Mouse (Mus musculus) lung, adult 2 months (tissue): Measurements from ENCODE around the gene Klhdc10. TPM values are rescaled to one million over a fixed set of nuclear protein-coding genes. Genes with fewer than 3 reads are reported as not detected.

Experiments
- DNase-seq: peaks from one replicate; pipeline ENCODE4 v3.0.0; 2022
- H3K4me1 ChIP-seq: fragments of 200-500 bp; 2 replicates; pipeline ENCODE4 v1.6.1; 2011; ENCODE audit warnings: low read length; ENCODE audit not compliant: control insufficient read depth, insufficient read depth
- H3K4me3 ChIP-seq: fragments of 200-500 bp; replicated peaks from 2 replicates; pipeline ENCODE3; 2011; ENCODE audit warnings: low read depth, mild to moderate bottlenecking, control low read depth, low read length; ENCODE audit errors: extremely low read depth
- CTCF ChIP-seq: fragments of 200-500 bp; IDR thresholded peaks from 2 replicates; pipeline ENCODE4 v1.5.1; 2011; ENCODE audit warnings: mild to moderate bottlenecking, low read length, control low read depth; ENCODE audit not compliant: insufficient read depth
- POLR2A ChIP-seq: fragments of 200-500 bp; IDR thresholded peaks from 2 replicates; pipeline ENCODE4 v1.6.1; 2011; ENCODE audit warnings: low read depth, mild to moderate bottlenecking, control low read depth, low read length, borderline replicate concordance; ENCODE audit errors: extremely low read depth
- WGBS: fragments of 180-500 bp; shearing (Covaris S2); methylation state at CpG from one replicate; pipeline ENCODE4 v1.1.7; 2018; 5-methylcytosine and 5-hydroxymethylcytosine counted together
- polyA plus RNA-seq: library from polyadenylated mRNA; depleted of rRNA; stranded (reverse); fragments of >200 nt; gene quantifications from 2 replicates; pipeline ENCODE4 v1.2.3, GENCODE M21; 2012; rRNA removed

Gene Klhdc10
- polyA plus RNA-seq = 13.9 and 17.8 TPM in 2 replicates

- DNase-seq = peak; percentile 100
- peak; percentile 75; the same call in 1 of the 2 replicates for TF ChIP-seq POLR2A
- TF ChIP-seq CTCF = no peak
- Histone ChIP-seq H3K4me1 (peaks cover 2% of the 10 kb centered on the region), H3K4me3 (peak within 1 kb of the TSS; percentile 91)
- WGBS = under 1% methylated on average over 40 of the region's 41 CpGs
Measured at GRCm38 (mm10) chr6:30401308-30402015, at the start of gene Klhdc10. Gene Klhdc10, plus strand, starts transcription at chr6:30401868.

- Histone ChIP-seq H3K4me3 (no peak overlapping the region), H3K4me1 (no peaks in the 10 kb centered on the region; the same call in 1 of the 2 replicates)
- TF ChIP-seq CTCF (no peak), POLR2A (no peak)
- 26% methylated on average over 8 of the region's 8 CpGs for WGBS
- no peak for DNase-seq
Measured at GRCm38 (mm10) chr6:30352762-30353161, 48.9 kb upstream of the Klhdc10 start.

- 84% methylated on average over 8 of the region's 8 CpGs for WGBS
- DNase-seq = no peak
- Histone ChIP-seq H3K4me1 (no peaks in the 10 kb centered on the region; the same call in 1 of the 2 replicates), H3K4me3 (no peak overlapping the region)
- no peak for TF ChIP-seq POLR2A
- no peak for TF ChIP-seq CTCF
Measured at GRCm38 (mm10) chr6:30353661-30354060, 48.0 kb upstream of the Klhdc10 start.

GRCm38 (mm10) chr6:30354760-30355159 lies 46.9 kb upstream of the Klhdc10 start:
- WGBS = 19% methylated on average over 5 of the region's 5 CpGs
- TF ChIP-seq POLR2A = no peak
- Histone ChIP-seq H3K4me3 (no peak overlapping the region), H3K4me1 (no peaks in the 10 kb centered on the region; the same call in 1 of the 2 replicates)
- DNase-seq = no peak

GRCm38 (mm10) chr6:30355701-30356100 lies 46.0 kb upstream of the Klhdc10 start:
- TF ChIP-seq POLR2A (no peak), CTCF (no peak)
- DNase-seq = no peak
- Histone ChIP-seq H3K4me1 (no peaks in the 10 kb centered on the region; the same call in 1 of the 2 replicates), H3K4me3 (no peak overlapping the region)
- 65% methylated on average over 8 of the region's 8 CpGs for WGBS

GRCm38 (mm10) chr6:30356161-30356560 lies 45.5 kb upstream of the Klhdc10 start:
- TF ChIP-seq CTCF (no peak), POLR2A (no peak)
- H3K4me3 ChIP-seq = no peak overlapping the region
- WGBS = 78% methylated on average over 5 of the region's 5 CpGs
- H3K4me1 ChIP-seq = no peaks in the 10 kb centered on the region; the same call in 1 of the 2 replicates
- no peak for DNase-seq

GRCm38 (mm10) chr6:30356680-30357079 lies 45.0 kb upstream of the Klhdc10 start:
- DNase-seq = no peak
- 81% methylated on average over 12 of the region's 12 CpGs for WGBS
- Histone ChIP-seq H3K4me3 (no peak overlapping the region), H3K4me1 (no peaks in the 10 kb centered on the region; the same call in 1 of the 2 replicates)
- TF ChIP-seq POLR2A (no peak), CTCF (no peak)

GRCm38 (mm10) chr6:30357561-30358177 lies 44.0 kb upstream of the Klhdc10 start:
- DNase-seq = peak; percentile 80
- H3K4me3 ChIP-seq = no peak overlapping the region
- no peaks in the 10 kb centered on the region; the same call in 1 of the 2 replicates for H3K4me1 ChIP-seq
- WGBS = 14% methylated on average over 9 of the region's 9 CpGs
- TF ChIP-seq CTCF (peak; percentile 67; the same call in 1 of the 2 replicates), POLR2A (no peak)

GRCm38 (mm10) chr6:30359762-30360509 lies 41.7 kb upstream of the Klhdc10 start:
- DNase-seq = no peak
- Histone ChIP-seq H3K4me3 (no peak overlapping the region), H3K4me1 (no peaks in the 10 kb centered on the region)
- TF ChIP-seq POLR2A = no peak
- no peak for TF ChIP-seq CTCF
- 65% methylated on average over 12 of the region's 12 CpGs for WGBS

GRCm38 (mm10) chr6:30363808-30364207 lies 37.9 kb upstream of the Klhdc10 start:
- Histone ChIP-seq H3K4me1 (no peaks in the 10 kb centered on the region), H3K4me3 (no peak overlapping the region)
- WGBS = 17% methylated on average over 5 of the region's 5 CpGs
- TF ChIP-seq POLR2A = no peak
- TF ChIP-seq CTCF = no peak
- no peak for DNase-seq
